Mouse (Mus musculus) lung, adult 2 months (tissue): ENCODE measurements around the gene 1700001O22Rik.

Experiments used
- CTCF ChIP-seq: fragments of 200-500 bp; IDR thresholded peaks from 2 replicates; pipeline ENCODE4 v1.5.1; 2011; ENCODE audit warnings: mild to moderate bottlenecking, low read length, control low read depth; ENCODE audit not compliant: insufficient read depth
- POLR2A ChIP-seq: fragments of 200-500 bp; IDR thresholded peaks from 2 replicates; pipeline ENCODE4 v1.6.1; 2011; ENCODE audit warnings: low read depth, mild to moderate bottlenecking, control low read depth, low read length, borderline replicate concordance; ENCODE audit errors: extremely low read depth

GRCm38 (mm10) chr2:30777266-30777665 is 26.2 kb downstream of the 1700001O22Rik start:
- TF ChIP-seq POLR2A (no peak), CTCF (no peak)
